Mouse (Mus musculus) neural tube, embryonic 14.5 days (tissue): ENCODE measurements at regions not wholly inside any gene's neighbourhood (a gene's known extent, or its start where the extent isn't known, plus 50 kb on each side); places are given as distances from the start of the nearest gene placed in this dataset.

Experiments used
- ATAC-seq: fragments of 200-750 bp; cut with Nextera tagmentation; 2 replicates; pipeline ENCODE4 v1.8.0; 2017; ENCODE audit warnings: low read depth, mild to moderate bottlenecking, moderate TSS enrichment, moderate library complexity
- H3K27ac ChIP-seq: fragments of 300-500 bp; sonication (generic); 2 replicates; pipeline ENCODE4 v1.5.1; 2014; ENCODE audit warnings: low read depth, mild to moderate bottlenecking, control low read depth, low read length, moderate library complexity, mixed read lengths
- H3K27me3 ChIP-seq: fragments of 300-500 bp; sonication (generic); 2 replicates; pipeline ENCODE4 v1.6.1; 2014; ENCODE audit warnings: low read length; ENCODE audit not compliant: control insufficient read depth, insufficient read depth
- H3K36me3 ChIP-seq: fragments of 300-500 bp; sonication (generic); 2 replicates; pipeline ENCODE4 v1.6.1; 2014; ENCODE audit warnings: low read length, mixed read lengths; ENCODE audit not compliant: control insufficient read depth, insufficient read depth
- H3K4me1 ChIP-seq: fragments of 300-500 bp; sonication (generic); 2 replicates; pipeline ENCODE4 v1.6.1; 2014; ENCODE audit warnings: low read length; ENCODE audit not compliant: control insufficient read depth, insufficient read depth
- H3K4me2 ChIP-seq: fragments of 300-500 bp; sonication (generic); 2 replicates; pipeline ENCODE4 v1.6.1; 2014; ENCODE audit warnings: mild to moderate bottlenecking, low read depth, low read length, control low read depth
- H3K4me3 ChIP-seq: fragments of 300-500 bp; sonication (generic); 2 replicates; pipeline ENCODE4 v1.5.1; 2014; ENCODE audit warnings: low read depth, low read length, control low read depth, mixed read lengths
- H3K9ac ChIP-seq: fragments of 300-500 bp; sonication (generic); replicated peaks from 2 replicates; pipeline ENCODE4 v1.6.1; 2014; ENCODE audit warnings: low read depth, mild to moderate bottlenecking, control low read depth, low read length, mixed read lengths
- H3K9me3 ChIP-seq: fragments of 300-500 bp; sonication (generic); 2 replicates; pipeline ENCODE4 v1.6.1; 2016; ENCODE audit warnings: low read length; ENCODE audit not compliant: control insufficient read depth
- WGBS: fragments of 180-500 bp; shearing (Covaris S2); extraction: QIAGEN DNeasy Blood & Tissue Kit; methylation state at CpG from one replicate; pipeline ENCODE4 v1.1.7; 2014; 5-methylcytosine and 5-hydroxymethylcytosine counted together

GRCm38 (mm10) chr6:93273917-93274513 is 330.7 kb upstream of the Adamts9 start:
- H3K9ac ChIP-seq, result no peak overlapping the region
- 83% methylated on average over 12 of the region's 12 CpGs for WGBS
- H3K4me2 ChIP-seq, result no peak overlapping the region
- no peaks in the 10 kb centered on the region for H3K9me3 ChIP-seq
- no peak overlapping the region for H3K4me3 ChIP-seq
- H3K27me3 ChIP-seq, result no peaks in the 10 kb centered on the region
- H3K27ac ChIP-seq, result no peak overlapping the region
- no peaks in the 10 kb centered on the region for H3K36me3 ChIP-seq
- H3K4me1 ChIP-seq, result no peaks in the 10 kb centered on the region
- ATAC-seq, result no peak

GRCm38 (mm10) chr6:93272206-93272605 is 328.9 kb upstream of the Adamts9 start:
- no peaks in the 10 kb centered on the region for H3K36me3 ChIP-seq
- ATAC-seq, result no peak
- H3K4me1 ChIP-seq, result no peaks in the 10 kb centered on the region
- no peaks in the 10 kb centered on the region for H3K9me3 ChIP-seq
- H3K9ac ChIP-seq, result no peak overlapping the region
- H3K4me2 ChIP-seq, result no peak overlapping the region
- no peak overlapping the region for H3K4me3 ChIP-seq
- 78% methylated on average over 4 of the region's 4 CpGs for WGBS
- H3K27me3 ChIP-seq, result no peaks in the 10 kb centered on the region
- H3K27ac ChIP-seq, result no peak overlapping the region

GRCm38 (mm10) chr6:93266826-93267225 is 323.5 kb upstream of the Adamts9 start:
- ATAC-seq, result no peak
- Histone ChIP-seq H3K9me3 (no peaks in the 10 kb centered on the region), H3K4me1 (no peaks in the 10 kb centered on the region), H3K27me3 (no peaks in the 10 kb centered on the region), H3K4me2 (no peak overlapping the region), H3K27ac (no peak overlapping the region), H3K9ac (no peak overlapping the region), H3K4me3 (no peak overlapping the region), H3K36me3 (no peaks in the 10 kb centered on the region)
- 86% methylated on average over 5 of the region's 5 CpGs for WGBS

GRCm38 (mm10) chr6:93265164-93265563 is 321.9 kb upstream of the Adamts9 start:
- Histone ChIP-seq H3K27me3 (no peaks in the 10 kb centered on the region), H3K9ac (no peak overlapping the region), H3K27ac (no peak overlapping the region), H3K4me1 (no peaks in the 10 kb centered on the region), H3K4me2 (no peak overlapping the region), H3K9me3 (no peaks in the 10 kb centered on the region), H3K4me3 (no peak overlapping the region), H3K36me3 (no peaks in the 10 kb centered on the region)
- WGBS, result 88% methylated on average over 2 of the region's 2 CpGs
- ATAC-seq, result no peak

GRCm38 (mm10) chr6:93260827-93261226 is 317.5 kb upstream of the Adamts9 start:
- H3K4me3 ChIP-seq, result no peak overlapping the region
- no peaks in the 10 kb centered on the region for H3K9me3 ChIP-seq
- H3K9ac ChIP-seq, result no peak overlapping the region
- H3K27me3 ChIP-seq, result no peaks in the 10 kb centered on the region
- no peak overlapping the region for H3K27ac ChIP-seq
- H3K4me2 ChIP-seq, result no peak overlapping the region
- no peaks in the 10 kb centered on the region for H3K36me3 ChIP-seq
- H3K4me1 ChIP-seq, result no peaks in the 10 kb centered on the region
- ATAC-seq, result no peak
- WGBS, result 90% methylated on average over 4 of the region's 4 CpGs

GRCm38 (mm10) chr6:93257130-93257841 is 314.0 kb upstream of the Adamts9 start:
- no peak overlapping the region for H3K27ac ChIP-seq
- no peaks in the 10 kb centered on the region for H3K27me3 ChIP-seq
- no peak overlapping the region for H3K4me2 ChIP-seq
- no peak overlapping the region for H3K4me3 ChIP-seq
- H3K4me1 ChIP-seq, result no peaks in the 10 kb centered on the region
- H3K36me3 ChIP-seq, result no peaks in the 10 kb centered on the region
- H3K9ac ChIP-seq, result no peak overlapping the region
- ATAC-seq, result no peak
- 86% methylated on average over 5 of the region's 5 CpGs for WGBS
- H3K9me3 ChIP-seq, result no peaks in the 10 kb centered on the region

GRCm38 (mm10) chr6:93253746-93254145 is 310.5 kb upstream of the Adamts9 start:
- H3K4me2 ChIP-seq, result no peak overlapping the region
- H3K27me3 ChIP-seq, result no peaks in the 10 kb centered on the region
- H3K9ac ChIP-seq, result no peak overlapping the region
- H3K36me3 ChIP-seq, result no peaks in the 10 kb centered on the region
- ATAC-seq, result no peak
- H3K4me3 ChIP-seq, result no peak overlapping the region
- 71% methylated on average over 7 of the region's 7 CpGs for WGBS
- H3K9me3 ChIP-seq, result no peaks in the 10 kb centered on the region
- no peaks in the 10 kb centered on the region for H3K4me1 ChIP-seq
- H3K27ac ChIP-seq, result no peak overlapping the region

- H3K4me2 ChIP-seq, result no peak overlapping the region
- no peaks in the 10 kb centered on the region for H3K36me3 ChIP-seq
- no peak overlapping the region for H3K4me3 ChIP-seq
- H3K4me1 ChIP-seq, result no peaks in the 10 kb centered on the region
- H3K27ac ChIP-seq, result no peak overlapping the region
- WGBS, result 93% methylated on average over 4 of the region's 4 CpGs
- ATAC-seq, result no peak
- no peaks in the 10 kb centered on the region for H3K9me3 ChIP-seq
- H3K27me3 ChIP-seq, result no peaks in the 10 kb centered on the region
- H3K9ac ChIP-seq, result no peak overlapping the region
These were observed 305.7 kb upstream of the Adamts9 start for GRCm38 (mm10) chr6:93248973-93249372.

GRCm38 (mm10) chr6:93246498-93247242 is 303.4 kb upstream of the Adamts9 start:
- H3K27ac ChIP-seq, result no peak overlapping the region
- no peak overlapping the region for H3K4me3 ChIP-seq
- no peak overlapping the region for H3K4me2 ChIP-seq
- 85% methylated on average over 6 of the region's 6 CpGs for WGBS
- H3K36me3 ChIP-seq, result no peaks in the 10 kb centered on the region
- no peaks in the 10 kb centered on the region for H3K4me1 ChIP-seq
- ATAC-seq, result no peak
- H3K27me3 ChIP-seq, result no peaks in the 10 kb centered on the region
- no peak overlapping the region for H3K9ac ChIP-seq
- no peaks in the 10 kb centered on the region for H3K9me3 ChIP-seq
